Mouse (Mus musculus) erythroblast, embryonic 14.5 days (primary cell): ENCODE data around the gene Txnrd1. TPM values are rescaled to one million over a fixed set of nuclear protein-coding genes. Genes with fewer than 3 reads are reported as not detected.

Experiments used
- H3K27me3 ChIP-seq: 2 replicates; pipeline ENCODE4 v1.6.1; 2012; ENCODE audit warnings: inconsistent platforms; ENCODE audit not compliant: control insufficient read depth
- H3K36me3 ChIP-seq: 2 replicates; pipeline ENCODE4 v1.6.1; 2012; ENCODE audit warnings: mild to moderate bottlenecking, inconsistent platforms; ENCODE audit not compliant: control insufficient read depth
- H3K4me1 ChIP-seq: 2 replicates; pipeline ENCODE4 v1.6.1; 2012; ENCODE audit warnings: inconsistent platforms; ENCODE audit not compliant: control insufficient read depth
- H3K4me3 ChIP-seq: replicated peaks from 2 replicates; pipeline ENCODE3; 2012; ENCODE audit warnings: moderate library complexity, mild to moderate bottlenecking, inconsistent platforms
- H3K9me3 ChIP-seq: 2 replicates; pipeline ENCODE4 v1.6.1; 2012; ENCODE audit warnings: low read length, inconsistent platforms, mixed read lengths; ENCODE audit not compliant: control insufficient read depth
- GATA1 ChIP-seq: IDR thresholded peaks from 2 replicates; pipeline ENCODE4 v1.6.1; 2012; ENCODE audit warnings: low read length, inconsistent platforms, mixed read lengths
- TAL1 ChIP-seq: IDR thresholded peaks from 3 replicates; pipeline ENCODE4 v1.6.1; 2012; ENCODE audit warnings: low read length, inconsistent platforms, mixed read lengths
- polyA plus RNA-seq: library from polyadenylated mRNA; stranded (reverse); fragments of >175 nt; gene quantifications from 2 replicates; pipeline ENCODE4 v1.2.3, GENCODE M21; 2012

Gene Txnrd1
- polyA plus RNA-seq, 1 experiment: 7.5 TPM

DNA sequence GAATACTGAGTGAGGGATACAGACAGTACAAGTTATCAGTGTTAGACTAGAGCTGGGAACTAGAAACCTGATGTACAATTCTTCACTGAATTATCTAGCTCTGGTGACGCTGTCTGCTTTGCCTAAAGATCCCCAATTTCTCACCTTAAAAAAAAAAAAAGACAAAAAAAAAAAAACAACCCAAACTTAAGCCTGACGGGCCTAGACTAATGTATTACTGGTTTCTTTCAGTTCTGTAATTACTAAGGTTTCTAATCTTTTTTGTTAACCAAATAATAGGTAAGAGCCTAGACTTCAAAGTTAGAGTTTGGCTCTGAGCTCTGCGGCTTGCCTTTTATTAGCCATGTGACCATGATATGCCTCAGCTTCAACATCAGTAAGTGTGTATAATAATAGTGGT is 2.1 kb downstream of the Txnrd1 start:
- no peaks in the 10 kb centered on the region for H3K36me3 ChIP-seq
- no peaks in the 10 kb centered on the region for H3K4me1 ChIP-seq
- no peak overlapping the region for H3K4me3 ChIP-seq
- H3K27me3 ChIP-seq: no peaks in the 10 kb centered on the region
- TF ChIP-seq TAL1 (no peak), GATA1 (no peak)
- no peaks in the 10 kb centered on the region for H3K9me3 ChIP-seq

DNA sequence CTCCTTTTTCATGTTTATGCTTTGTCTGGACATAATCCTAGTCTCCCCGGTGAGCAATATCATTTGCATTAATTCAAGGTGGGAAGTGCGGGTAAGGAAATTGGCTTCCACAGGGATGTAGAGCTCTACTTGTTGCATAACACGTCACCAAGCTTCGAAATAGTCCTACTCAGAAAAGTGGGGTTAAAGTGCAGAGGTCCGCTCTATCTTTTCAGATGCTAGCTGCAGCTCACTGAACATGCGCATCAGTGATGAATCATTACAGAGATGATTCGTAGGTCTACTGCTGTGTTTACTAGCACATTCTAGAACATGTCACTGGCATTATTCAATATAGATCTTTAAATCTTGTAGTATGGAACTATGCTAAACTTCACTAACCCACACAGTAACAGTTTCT is 4.6 kb downstream of the Txnrd1 start:
- no peaks in the 10 kb centered on the region for H3K4me1 ChIP-seq
- no peaks in the 10 kb centered on the region for H3K36me3 ChIP-seq
- H3K27me3 ChIP-seq: no peaks in the 10 kb centered on the region
- no peaks in the 10 kb centered on the region for H3K9me3 ChIP-seq
- no peak overlapping the region for H3K4me3 ChIP-seq
- TF ChIP-seq GATA1 (no peak), TAL1 (no peak)

DNA sequence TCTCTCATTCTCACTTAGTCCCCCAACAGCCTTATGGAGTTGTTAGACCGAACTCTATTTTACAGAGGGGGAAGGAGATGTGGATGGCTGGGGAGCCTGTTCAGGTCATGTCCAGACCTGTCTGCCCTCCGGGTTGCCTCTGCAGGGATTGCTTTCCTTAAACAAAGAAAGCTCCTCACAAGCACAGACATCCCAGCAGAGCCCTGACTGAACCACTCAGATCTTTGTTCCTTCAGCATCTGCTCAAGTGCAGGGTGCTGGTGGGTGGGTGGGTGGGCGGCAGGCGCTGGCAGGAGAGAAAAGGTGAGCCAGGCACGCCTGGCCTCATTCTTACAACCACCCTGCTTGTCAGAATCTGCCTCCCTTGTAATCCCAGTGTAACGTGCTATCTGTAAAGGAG is 10.3 kb downstream of the Txnrd1 start:
- no peaks in the 10 kb centered on the region for H3K9me3 ChIP-seq
- no peaks in the 10 kb centered on the region for H3K36me3 ChIP-seq
- TF ChIP-seq TAL1 (no peak), GATA1 (no peak)
- no peaks in the 10 kb centered on the region for H3K4me1 ChIP-seq
- H3K4me3 ChIP-seq: no peak overlapping the region
- H3K27me3 ChIP-seq: peaks cover 4% of the 10 kb centered on the region; the same call in 1 of the 2 replicates

- H3K36me3 ChIP-seq: no peaks in the 10 kb centered on the region
- H3K9me3 ChIP-seq: no peaks in the 10 kb centered on the region
- H3K4me1 ChIP-seq: no peaks in the 10 kb centered on the region
- no peak overlapping the region for H3K4me3 ChIP-seq
- TF ChIP-seq TAL1: no peak
- TF ChIP-seq GATA1: no peak
- H3K27me3 ChIP-seq: peaks cover 4% of the 10 kb centered on the region; the same call in 1 of the 2 replicates
Measured at GRCm38 (mm10) chr10:82844731-82845130, 11.0 kb downstream of the Txnrd1 start.

DNA sequence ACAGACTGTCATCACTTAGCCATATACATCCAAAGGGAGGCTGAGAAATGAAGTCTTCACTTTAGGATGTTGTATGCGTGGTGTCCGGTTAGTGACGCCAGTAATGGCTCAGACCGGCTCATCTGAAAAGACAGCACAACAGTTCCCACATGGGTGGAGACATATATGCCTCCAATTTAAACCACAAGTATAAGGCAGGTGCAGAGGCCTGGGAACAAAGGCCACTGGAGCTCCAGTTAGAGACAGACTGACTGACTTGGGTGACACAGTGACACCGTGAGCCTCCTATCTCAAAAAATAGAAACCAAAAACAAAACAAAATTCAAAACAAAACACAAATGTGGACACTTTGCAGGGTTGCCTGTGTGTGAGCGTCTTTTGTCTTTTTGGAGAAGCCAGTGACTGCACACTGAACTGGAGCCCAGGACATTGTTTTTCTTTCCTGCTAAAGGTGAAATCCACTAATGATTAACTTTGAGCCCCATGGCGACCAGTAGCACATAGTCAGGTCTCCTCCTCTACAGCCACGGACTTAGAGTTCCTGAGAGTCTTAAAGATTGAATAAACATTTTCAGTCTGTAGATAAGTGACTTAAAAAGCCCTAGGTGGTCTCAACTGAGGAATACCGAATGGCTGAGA is 14.2 kb downstream of the Txnrd1 start:
- Histone ChIP-seq H3K36me3 (no peaks in the 10 kb centered on the region), H3K27me3 (peaks cover 4% of the 10 kb centered on the region; the same call in 1 of the 2 replicates), H3K4me1 (no peaks in the 10 kb centered on the region), H3K4me3 (no peak overlapping the region), H3K9me3 (no peaks in the 10 kb centered on the region)
- no peak for TF ChIP-seq TAL1
- TF ChIP-seq GATA1: no peak

DNA sequence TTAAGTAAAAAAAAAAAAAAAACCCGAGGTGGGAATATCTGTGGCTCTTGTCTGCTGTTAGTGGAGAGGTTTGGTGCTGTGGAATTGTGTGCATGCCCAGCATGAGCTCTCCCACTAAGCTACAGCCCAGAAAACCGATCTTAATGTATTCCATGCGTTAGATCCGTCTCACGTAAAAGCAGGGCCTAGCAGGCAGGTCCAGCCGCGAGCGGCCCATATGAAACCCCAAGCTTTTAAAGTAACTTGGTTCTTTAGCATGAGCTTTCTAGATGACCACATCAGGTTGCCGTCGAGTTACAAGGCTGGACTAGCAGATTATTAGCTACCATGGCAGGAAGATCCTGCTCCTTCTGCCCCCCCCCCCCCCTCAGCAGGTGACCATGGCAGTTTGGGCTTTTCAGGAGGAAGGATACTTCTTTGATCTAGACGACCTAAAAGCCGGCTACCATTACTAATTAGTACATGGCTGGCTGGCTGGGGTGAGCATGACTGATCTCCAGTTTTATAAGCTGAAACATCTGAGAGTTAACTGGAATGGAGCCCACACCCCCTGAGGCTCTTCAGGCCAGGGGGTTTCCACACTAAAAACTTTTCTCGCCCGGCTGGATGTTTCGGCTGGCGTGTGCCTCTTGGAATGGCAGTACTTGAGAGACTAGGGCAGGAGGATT is 16.1 kb downstream of the Txnrd1 start:
- Histone ChIP-seq H3K4me1 (no peaks in the 10 kb centered on the region), H3K9me3 (no peaks in the 10 kb centered on the region), H3K27me3 (peaks cover 4% of the 10 kb centered on the region; the same call in 1 of the 2 replicates), H3K36me3 (no peaks in the 10 kb centered on the region), H3K4me3 (no peak overlapping the region)
- TF ChIP-seq TAL1 (no peak), GATA1 (no peak)

- Histone ChIP-seq H3K36me3 (no peaks in the 10 kb centered on the region), H3K4me1 (no peaks in the 10 kb centered on the region), H3K27me3 (peaks cover 4% of the 10 kb centered on the region; the same call in 1 of the 2 replicates), H3K4me3 (no peak overlapping the region), H3K9me3 (no peaks in the 10 kb centered on the region)
- TF ChIP-seq TAL1 (no peak), GATA1 (no peak)
Measured at GRCm38 (mm10) chr10:82850354-82850752, 16.6 kb downstream of the Txnrd1 start.

DNA sequence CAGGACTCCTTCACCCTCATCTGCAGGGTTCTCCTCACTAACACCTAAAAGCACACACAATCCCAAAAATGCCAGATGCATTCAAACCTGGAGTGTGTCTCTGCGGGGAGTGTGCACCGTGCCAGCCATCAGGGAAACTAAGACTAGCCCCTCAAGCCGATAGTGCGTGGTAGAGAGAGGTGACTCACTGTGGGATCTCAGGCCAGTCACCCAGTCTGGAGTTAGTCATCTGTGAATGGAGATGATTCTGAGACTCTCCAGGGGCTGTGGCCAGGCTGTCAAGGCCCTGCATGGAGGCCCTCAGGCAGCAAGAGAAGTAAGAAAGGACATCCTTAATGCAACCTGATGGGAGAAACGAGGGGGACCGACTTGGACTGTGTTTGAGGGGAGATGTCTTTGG is 18.0 kb downstream of the Txnrd1 start:
- H3K36me3 ChIP-seq: no peaks in the 10 kb centered on the region
- no peak for TF ChIP-seq TAL1
- no peak for TF ChIP-seq GATA1
- H3K4me1 ChIP-seq: no peaks in the 10 kb centered on the region
- peaks cover 4% of the 10 kb centered on the region; the same call in 1 of the 2 replicates for H3K27me3 ChIP-seq
- H3K4me3 ChIP-seq: no peak overlapping the region
- no peaks in the 10 kb centered on the region for H3K9me3 ChIP-seq

DNA sequence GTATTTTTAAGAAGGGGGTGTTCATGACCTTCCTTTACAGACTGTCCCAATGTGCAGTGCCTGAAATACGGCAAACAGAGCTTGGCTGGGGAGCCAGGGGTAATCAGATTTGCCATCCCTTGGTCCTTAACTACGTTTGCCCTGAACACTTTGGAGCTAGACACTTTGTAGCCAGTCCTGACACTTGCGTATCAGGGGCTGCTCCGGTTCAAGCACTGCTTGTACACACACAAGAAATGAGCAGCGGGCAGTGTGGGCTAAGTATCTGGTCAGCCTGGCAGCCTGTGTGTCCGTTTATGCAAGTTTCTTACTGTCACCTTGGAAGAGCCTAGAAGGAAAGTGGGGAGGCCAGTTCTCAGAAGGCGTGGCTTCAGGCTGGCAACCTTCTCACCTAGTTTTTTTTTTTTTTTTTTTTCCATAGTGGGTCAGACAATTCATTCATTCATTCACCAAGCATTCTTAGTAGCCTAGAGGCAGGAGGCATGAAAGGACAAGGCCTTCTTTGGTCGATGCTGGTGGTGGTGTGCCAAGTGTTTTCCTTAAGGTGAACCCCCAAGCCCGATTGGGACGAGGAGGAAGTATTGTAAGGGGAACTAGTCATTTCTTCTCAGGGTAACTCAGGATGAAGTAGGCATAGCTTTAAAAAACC is 24.4 kb downstream of the Txnrd1 start:
- TF ChIP-seq TAL1 (no peak), GATA1 (no peak)
- peaks cover 19% of the 10 kb centered on the region for H3K36me3 ChIP-seq
- peaks cover 53% of the 10 kb centered on the region for H3K4me1 ChIP-seq
- no peaks in the 10 kb centered on the region for H3K27me3 ChIP-seq
- H3K4me3 ChIP-seq: peak overlapping the region; percentile 77
- H3K9me3 ChIP-seq: no peaks in the 10 kb centered on the region
